8 mouse cellular contexts compared by ENCODE assay signal in the genomic region with DNA sequence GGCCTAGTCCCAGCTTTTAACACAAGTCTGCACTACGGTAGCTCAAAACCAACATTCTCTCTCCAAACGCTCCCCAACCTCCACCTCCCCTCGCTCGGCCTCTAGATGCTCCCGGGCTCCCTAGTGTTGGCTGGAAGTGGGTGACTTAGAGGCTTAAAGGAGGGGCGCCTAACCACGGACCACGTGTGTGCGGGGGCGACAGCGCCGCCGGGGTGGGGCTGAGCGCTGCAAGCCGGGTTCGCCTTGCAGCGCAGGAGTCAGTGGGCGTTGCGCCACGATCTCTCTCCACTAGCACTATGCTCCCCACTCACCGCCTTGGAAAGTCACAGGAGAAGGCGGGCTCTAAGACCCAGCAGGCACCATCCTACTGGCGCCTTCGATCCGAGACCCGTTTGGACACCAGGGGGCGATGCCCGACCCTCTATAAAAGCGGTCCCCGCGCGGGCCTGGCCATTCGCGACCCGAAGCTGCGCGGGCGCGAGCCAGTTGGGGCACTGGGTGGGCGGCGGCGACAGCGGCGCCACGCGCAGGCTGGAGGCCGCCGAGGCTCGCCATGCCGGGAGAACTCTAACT. TPM values are rescaled to one million over a fixed set of nuclear protein-coding genes. Genes with fewer than 3 reads are reported as not detected.
DNase-seq lines count a peak whose midpoint lies in the region; ATAC-seq and TF ChIP-seq lines count a peak whose summit lies in the region.

Gene Cebpa, plus strand, starts transcription at position 453 of the 573 bp plus-strand sequence.

- H3K27me3 ChIP-seq in heart, embryonic 12.5 days (replicated peaks): peaks cover 80% of the 10 kb centered on the region
- peaks cover 5% of the 10 kb centered on the region; the same call in 1 of the 2 replicates for H3K27me3 ChIP-seq in kidney, postnatal 0 days (ENCODE audit: insufficient read depth, low read length)
- H3K27me3 ChIP-seq in liver, adult 2 months (ENCODE audit: control insufficient read depth, insufficient read depth, low read length): no peaks in the 10 kb centered on the region

- H3K9me3 ChIP-seq in heart, embryonic 12.5 days (replicated peaks): no peaks in the 10 kb centered on the region
- H3K9me3 ChIP-seq in kidney, postnatal 0 days (replicated peaks; ENCODE audit: low read length): no peaks in the 10 kb centered on the region

- TF ChIP-seq POLR2A in bone marrow, adult 2 months (IDR thresholded peaks at IDR 0.05; ENCODE audit: borderline replicate concordance, control insufficient read depth, low read depth, low read length): peak; percentile 92; the same call in 1 of the 2 replicates
- peak; percentile 91 for TF ChIP-seq POLR2A in embryonic fibroblast, embryonic 13.5 days (IDR thresholded peaks at IDR 0.05; ENCODE audit: low read depth, low read length)
- TF ChIP-seq POLR2A in liver, adult 2 months (IDR thresholded peaks at IDR 0.05; ENCODE audit: extremely low read depth, insufficient read depth, low read length): peak; percentile 99

- no peaks in the 10 kb centered on the region for H3K36me3 ChIP-seq in heart, embryonic 12.5 days
- no peaks in the 10 kb centered on the region for H3K36me3 ChIP-seq in kidney, postnatal 0 days (ENCODE audit: insufficient read depth, low read length)
- peaks cover 12% of the 10 kb centered on the region for H3K36me3 ChIP-seq in liver, adult 2 months (ENCODE audit: control insufficient read depth, insufficient read depth, low read length)

- DNase-seq in 3T3-L1 (ENCODE audit: low read depth, low spot score): peak; percentile 59
- peak; percentile 96 for DNase-seq in kidney, postnatal 0 days (ENCODE audit: low spot score)
- peak; percentile 95 for DNase-seq in liver, adult 2 months (ENCODE audit: extremely low read depth, low read depth, low spot score)
- peak; percentile 69 to 78 for DNase-seq in spleen, postnatal 36 days (ENCODE audit: low spot score in 2 of 2)

- TF ChIP-seq CTCF in bone marrow, adult 2 months (IDR thresholded peaks at IDR 0.05; ENCODE audit: control insufficient read depth, insufficient read depth, low read length): peak; percentile 74
- TF ChIP-seq CTCF in embryonic fibroblast, embryonic 13.5 days (IDR thresholded peaks at IDR 0.05; ENCODE audit: borderline replicate concordance, insufficient read depth, low read length): peak; percentile 72
- TF ChIP-seq CTCF in kidney, postnatal 0 days (IDR thresholded peaks at IDR 0.05; ENCODE audit: low read depth): peak; percentile 86
- peak; percentile 91 for TF ChIP-seq CTCF in liver, adult 2 months (IDR thresholded peaks at IDR 0.05; ENCODE audit: low read depth, low read length)

- H3K9ac ChIP-seq in heart, embryonic 12.5 days: peak within 1 kb of the TSS; percentile 60
- H3K9ac ChIP-seq in kidney, postnatal 0 days (ENCODE audit: low read depth, low read length): peak within 1 kb of the TSS; percentile 35
- H3K9ac ChIP-seq in liver, adult 2 months (ENCODE audit: low read depth, low read length): peak within 1 kb of the TSS; percentile 99

- WGBS in bone marrow, adult 2 months: 2% methylated on average over 50 of the region's 50 CpGs
- WGBS in heart, embryonic 12.5 days: under 1% methylated on average over 50 of the region's 50 CpGs
- under 1% methylated on average over 50 of the region's 50 CpGs for WGBS in kidney, postnatal 0 days
- under 1% methylated on average over 50 of the region's 50 CpGs for WGBS in liver, adult 2 months

- peak; percentile 85 for ATAC-seq in heart, embryonic 12.5 days (ENCODE audit: insufficient number of reproducible peaks, low FRiP score)
- peak; percentile 89 for ATAC-seq in kidney, postnatal 0 days (replicated peaks; ENCODE audit: low FRiP score, low read depth)
- ATAC-seq in monocyte, adult 5-6 weeks (replicated peaks; ENCODE audit: insufficient number of reproducible peaks, low FRiP score, low TSS enrichment, poor library complexity, severe bottlenecking): peak; percentile 88

- H3K27ac ChIP-seq in bone marrow, adult 2 months (ENCODE audit: control insufficient read depth, insufficient read depth, low read depth, low read length, poor library complexity): peak within 1 kb of the TSS; percentile 77
- H3K27ac ChIP-seq in embryonic fibroblast, embryonic 13.5 days (ENCODE audit: insufficient read depth, low read length): peak within 1 kb of the TSS; percentile 74
- no peak within 1 kb of the TSS for H3K27ac ChIP-seq in heart, embryonic 12.5 days (ENCODE audit: poor library complexity, severe bottlenecking)
- H3K27ac ChIP-seq in kidney, postnatal 0 days: peak within 1 kb of the TSS; percentile 84
- peak within 1 kb of the TSS; percentile 94 for H3K27ac ChIP-seq in liver, adult 2 months (replicated peaks; ENCODE audit: insufficient read depth, low read depth, low read length)

- H3K4me2 ChIP-seq in heart, embryonic 12.5 days: peak within 1 kb of the TSS; percentile 95
- peak within 1 kb of the TSS; percentile 96 for H3K4me2 ChIP-seq in kidney, postnatal 0 days (ENCODE audit: low read length)

- H3K4me1 ChIP-seq in bone marrow, adult 2 months (ENCODE audit: control insufficient read depth, insufficient read depth, low read length): no peaks in the 10 kb centered on the region; the same call in none of the 2 replicates
- H3K4me1 ChIP-seq in embryonic fibroblast, embryonic 13.5 days (ENCODE audit: control insufficient read depth, insufficient read depth, low read length): no peaks in the 10 kb centered on the region; the same call in 1 of the 2 replicates
- H3K4me1 ChIP-seq in heart, embryonic 12.5 days (replicated peaks): peaks cover 14% of the 10 kb centered on the region
- H3K4me1 ChIP-seq in kidney, postnatal 0 days (replicated peaks; ENCODE audit: insufficient read depth, low read length): peaks cover 9% of the 10 kb centered on the region; the same call in 1 of the 2 replicates
- H3K4me1 ChIP-seq in liver, adult 2 months (ENCODE audit: control insufficient read depth, insufficient read depth, low read length): peaks cover 11% of the 10 kb centered on the region

- peaks cover 23% of the 10 kb centered on the region for H3K79me2 ChIP-seq in liver, adult 2 months (ENCODE audit: control insufficient read depth, insufficient read depth, low read length)

- H3K4me3 ChIP-seq in bone marrow, adult 2 months (replicated peaks; ENCODE audit: control insufficient read depth, low read depth, low read length): peak within 1 kb of the TSS; percentile 93
- H3K4me3 ChIP-seq in embryonic fibroblast, embryonic 13.5 days (ENCODE audit: insufficient read depth, low read length): peak within 1 kb of the TSS; percentile 66
- peak within 1 kb of the TSS; percentile 58 for H3K4me3 ChIP-seq in heart, embryonic 12.5 days
- peak within 1 kb of the TSS; percentile 57 for H3K4me3 ChIP-seq in kidney, postnatal 0 days (replicated peaks; ENCODE audit: low read depth, low read length)
- peak within 1 kb of the TSS; percentile 79 for H3K4me3 ChIP-seq in liver, adult 2 months (ENCODE audit: insufficient read depth, low read depth, low read length)

RNA-seq across cellular contexts. Expression of gene Cebpa, which starts in this region (rescaled TPM):
- 8.9 and 14.2 TPM in 2 replicates for polyA plus RNA-seq in bone marrow, adult 2 months (2011; ENCODE audit: insufficient read depth, insufficient read length, low replicate concordance, missing spikeins)
- polyA plus RNA-seq in embryonic fibroblast, embryonic 13.5 days (2011; ENCODE audit: insufficient read length, low read depth, missing spikeins): 1.8 and 5.1 TPM in 2 replicates
- polyA plus RNA-seq in heart, embryonic 12.5 days (2016; fragmentation: Nextera tagmentation; extraction: Ambion mirVana): 0.64 and 0.92 TPM in 2 replicates
- 1.9 and 2.3 TPM in 2 replicates for polyA plus RNA-seq in kidney, postnatal 0 days (2015; fragmentation: Nextera tagmentation; extraction: Ambion mirVana)
- total RNA-seq in liver, adult 2 months (2014; rRNA removed): 177 and 199 TPM in 2 replicates
- 349 and 390 TPM in 2 replicates for polyA plus RNA-seq in liver, adult 2 months (2012; rRNA removed)
- total RNA-seq in monocyte, adult 5-6 weeks (2017): 9.3 to 16.4 TPM (median 10.3 TPM) in 3 replicates

Comparison
In these comparisons a context has a peak if more than half of its experiments do, and no peak if none do; other contexts are left out.
1. RNA of gene Cebpa (total RNA-seq): 177 to 199 TPM in liver, adult 2 months; 9.3 to 16.4 TPM in monocyte, adult 5-6 weeks; every median in the first group is over 10 times any median in the second.
2. RNA of gene Cebpa (polyA plus RNA-seq): 349 to 390 TPM in liver, adult 2 months; 8.9 to 14.2 TPM in bone marrow, adult 2 months, 1.8 to 5.1 TPM in embryonic fibroblast, embryonic 13.5 days, 1.9 to 2.3 TPM in kidney, postnatal 0 days and 0.64 to 0.92 TPM in heart, embryonic 12.5 days; every median in the first group is over 10 times any median in the second.
3. Peak in ATAC-seq, H3K4me3 ChIP-seq, H3K9ac ChIP-seq and H3K4me2 ChIP-seq in heart, embryonic 12.5 days; RNA of the gene not detected or under 1 TPM.
4. H3K9ac ChIP-seq: peak in every context shown above with its lines; median percentile 99 in liver, adult 2 months; 60 in heart, embryonic 12.5 days; 35 in kidney, postnatal 0 days.
5. Peak in every context shown above with its lines, with median percentiles within 50 percentile points of each other: DNase-seq, H3K4me3 ChIP-seq, CTCF ChIP-seq, POLR2A ChIP-seq and ATAC-seq.